Mouse (Mus musculus) cortical plate, adult 2 months (tissue): ENCODE measurements around the gene Pla2g2f. TPM values are rescaled to one million over a fixed set of nuclear protein-coding genes. Genes with fewer than 3 reads are reported as not detected.

ENCODE experiments used
- H3K27ac ChIP-seq: fragments of 200-500 bp; 2 replicates; pipeline ENCODE4 v1.5.1; 2012; ENCODE audit warnings: low read length, control low read depth, inconsistent platforms; ENCODE audit not compliant: insufficient read depth
- H3K4me1 ChIP-seq: fragments of 200-500 bp; 2 replicates; pipeline ENCODE4 v1.6.1; 2011; ENCODE audit warnings: low read length; ENCODE audit not compliant: control insufficient read depth, insufficient read depth
- H3K4me3 ChIP-seq: fragments of 200-500 bp; 2 replicates; pipeline ENCODE4 v1.5.1; 2011; ENCODE audit warnings: mild to moderate bottlenecking, low read length, control low read depth; ENCODE audit not compliant: insufficient read depth
- CTCF ChIP-seq: fragments of 200-500 bp; IDR thresholded peaks from 2 replicates; pipeline ENCODE4 v1.5.1; 2011; ENCODE audit warnings: mild to moderate bottlenecking, control low read depth, low read length; ENCODE audit not compliant: insufficient read depth; ENCODE audit errors: extremely low read depth
- POLR2A ChIP-seq: fragments of 200-500 bp; IDR thresholded peaks from 2 replicates; pipeline ENCODE4 v1.6.1; 2011; ENCODE audit warnings: mild to moderate bottlenecking, low read length, control low read depth; ENCODE audit not compliant: insufficient read depth; ENCODE audit errors: extremely low read depth
- polyA plus RNA-seq: library from polyadenylated mRNA; depleted of rRNA; stranded (reverse); fragments of >200 nt; gene quantifications from 2 replicates; pipeline ENCODE4 v1.2.3, GENCODE M21; 2012

Pla2g2f gene
- polyA plus RNA-seq, 1 experiment: 0.06 TPM

- H3K4me3 ChIP-seq: no peak overlapping the region
- TF ChIP-seq POLR2A (no peak), CTCF (peak; percentile 77)
- H3K4me1 ChIP-seq: peaks cover 2% of the 10 kb centered on the region
- no peak overlapping the region for H3K27ac ChIP-seq
Observed at GRCm38 (mm10) chr4:138793276-138793675, 35.9 kb upstream of the Pla2g2f start.

GRCm38 (mm10) chr4:138792599-138792998 is 35.2 kb upstream of the Pla2g2f start:
- TF ChIP-seq CTCF: no peak
- TF ChIP-seq POLR2A: no peak
- Histone ChIP-seq H3K4me1 (peaks cover 5% of the 10 kb centered on the region), H3K4me3 (no peak overlapping the region), H3K27ac (no peak overlapping the region)

- H3K4me1 ChIP-seq: peaks cover 7% of the 10 kb centered on the region
- H3K27ac ChIP-seq: no peak overlapping the region
- TF ChIP-seq POLR2A: no peak
- TF ChIP-seq CTCF: no peak
- H3K4me3 ChIP-seq: no peak overlapping the region
Observed at GRCm38 (mm10) chr4:138791452-138791851, 34.0 kb upstream of the Pla2g2f start.

- no peak overlapping the region for H3K27ac ChIP-seq
- TF ChIP-seq CTCF (no peak), POLR2A (no peak)
- peaks cover 7% of the 10 kb centered on the region for H3K4me1 ChIP-seq
- no peak overlapping the region for H3K4me3 ChIP-seq
Observed at GRCm38 (mm10) chr4:138788381-138788780, 31.0 kb upstream of the Pla2g2f start.

- H3K4me3 ChIP-seq: no peak overlapping the region
- TF ChIP-seq POLR2A (no peak), CTCF (no peak)
- peaks cover 7% of the 10 kb centered on the region for H3K4me1 ChIP-seq
- H3K27ac ChIP-seq: no peak overlapping the region
Observed at GRCm38 (mm10) chr4:138786141-138786540, 28.7 kb upstream of the Pla2g2f start.

- no peak overlapping the region for H3K27ac ChIP-seq
- H3K4me1 ChIP-seq: peaks cover 7% of the 10 kb centered on the region
- TF ChIP-seq CTCF: 0 out of 2 replicates have a peak, but pooled peaks have one; percentile 11
- TF ChIP-seq POLR2A: no peak
- H3K4me3 ChIP-seq: no peak overlapping the region
Observed at GRCm38 (mm10) chr4:138785721-138786120, 28.3 kb upstream of the Pla2g2f start.

- H3K4me3 ChIP-seq: no peak overlapping the region
- no peak for TF ChIP-seq CTCF
- TF ChIP-seq POLR2A: no peak
- no peak overlapping the region for H3K27ac ChIP-seq
- H3K4me1 ChIP-seq: peaks cover 2% of the 10 kb centered on the region; the same call in 1 of the 2 replicates
Observed at GRCm38 (mm10) chr4:138782098-138782497, 24.7 kb upstream of the Pla2g2f start.

- H3K27ac ChIP-seq: no peak overlapping the region
- no peaks in the 10 kb centered on the region for H3K4me1 ChIP-seq
- TF ChIP-seq POLR2A (no peak), CTCF (no peak)
- no peak overlapping the region for H3K4me3 ChIP-seq
Observed at GRCm38 (mm10) chr4:138780300-138780699, 22.9 kb upstream of the Pla2g2f start.

GRCm38 (mm10) chr4:138777417-138778407 is 20.3 kb upstream of the Pla2g2f start:
- H3K4me3 ChIP-seq: no peak overlapping the region
- TF ChIP-seq CTCF: no peak
- TF ChIP-seq POLR2A: no peak
- H3K4me1 ChIP-seq: no peaks in the 10 kb centered on the region
- H3K27ac ChIP-seq: no peak overlapping the region

GRCm38 (mm10) chr4:138775435-138775834 is 18.0 kb upstream of the Pla2g2f start, which contains the start of gene Pla2g2d:
TSS of gene Pla2g2d (plus strand) at chr4:138775735.
- Histone ChIP-seq H3K4me1 (no peaks in the 10 kb centered on the region), H3K4me3 (no peak within 1 kb of the TSS), H3K27ac (no peak within 1 kb of the TSS)
- TF ChIP-seq POLR2A (no peak), CTCF (no peak)
